Mouse (Mus musculus) MEL (cell line): ENCODE results near the gene Pinlyp. TPM values are rescaled to one million over a fixed set of nuclear protein-coding genes. Genes with fewer than 3 reads are reported as not detected.

Experiments
- DNase-seq: peaks from one replicate; pipeline ENCODE4 v3.0.0; 2011; ENCODE audit warnings: low read depth, low spot score
- H3K27ac ChIP-seq: 2 replicates; pipeline ENCODE4 v1.5.1; 2012; ENCODE audit warnings: low read depth, mild to moderate bottlenecking, control low read depth, low read length, moderate library complexity; ENCODE audit not compliant: control insufficient read depth
- H3K27me3 ChIP-seq, 2 experiments: fragments of 150-350 bp in 1 of 2; sonication (generic) in 1 of 2; 2 replicates each; pipeline ENCODE4 v1.6.1; 2012; ENCODE audit warnings: low read length in 2 of 2, mild to moderate bottlenecking in 2 of 2, improper control_type of control experiment in 1 of 2, moderate library complexity in 1 of 2; ENCODE audit not compliant: insufficient read depth in 2 of 2, control insufficient read depth in 1 of 2
- H3K36me3 ChIP-seq, 2 experiments: 2 replicates each; pipeline ENCODE4 v1.6.1; 2012 to 2014; ENCODE audit warnings: low read length in 2 of 2, improper control_type of control experiment in 1 of 2, inconsistent platforms in 1 of 2, mild to moderate bottlenecking in 1 of 2; ENCODE audit not compliant: insufficient read depth in 2 of 2, control insufficient read depth in 1 of 2
- H3K4me1 ChIP-seq, 2 experiments: fragments of 150-350 bp in 1 of 2; sonication (generic) in 1 of 2; 2 replicates each; pipeline ENCODE4 v1.6.1; 2012; ENCODE audit warnings: low read length in 2 of 2, improper control_type of control experiment in 1 of 2, mild to moderate bottlenecking in 1 of 2; ENCODE audit not compliant: insufficient read depth in 2 of 2, control insufficient read depth in 1 of 2
- H3K4me3 ChIP-seq, 2 experiments: fragments of 150-350 bp in 1 of 2; sonication (generic) in 1 of 2; 2 replicates each; pipeline ENCODE4 v1.5.1; 2012; ENCODE audit warnings: low read depth in 2 of 2, low read length in 2 of 2, mild to moderate bottlenecking in 2 of 2, moderate library complexity in 2 of 2, control low read depth in 1 of 2, improper control_type of control experiment in 1 of 2; ENCODE audit not compliant: control insufficient read depth in 1 of 2, insufficient read depth in 1 of 2
- H3K79me2 ChIP-seq: 2 replicates; pipeline ENCODE4 v1.6.1; 2012; ENCODE audit warnings: mild to moderate bottlenecking, low read length, moderate library complexity; ENCODE audit not compliant: control insufficient read depth, poor library complexity, insufficient read depth
- H3K9ac ChIP-seq: 2 replicates; pipeline ENCODE4 v1.6.1; 2012; ENCODE audit warnings: low read depth, mild to moderate bottlenecking, control low read depth, low read length, moderate library complexity; ENCODE audit not compliant: control insufficient read depth, poor library complexity, severe bottlenecking
- H3K9me3 ChIP-seq: fragments of 150-350 bp; sonication (generic); replicated peaks from 2 replicates; pipeline ENCODE4 v1.6.1; 2012; ENCODE audit warnings: mild to moderate bottlenecking, low read length, improper control_type of control experiment, moderate library complexity; ENCODE audit not compliant: insufficient read depth
- E2F4 ChIP-seq: IDR thresholded peaks from 2 replicates; pipeline ENCODE4 v1.6.1; 2011; ENCODE audit warnings: low read depth, low read length, improper control_type of control experiment, borderline replicate concordance
- ELF1 ChIP-seq: IDR thresholded peaks from 2 replicates; pipeline ENCODE4 v1.6.1; 2014; ENCODE audit warnings: low read depth, mild to moderate bottlenecking, inconsistent platforms, low read length, improper control_type of control experiment, moderate library complexity
- EP300 ChIP-seq, 2 experiments: IDR thresholded peaks; 2 replicates each; pipeline ENCODE4 v1.6.1; 2011; ENCODE audit warnings: improper control_type of control experiment in 2 of 2, low read length in 2 of 2, low read depth in 1 of 2, mild to moderate bottlenecking in 1 of 2
- ETS1 ChIP-seq: IDR thresholded peaks from 2 replicates; pipeline ENCODE4 v1.6.1; 2012; ENCODE audit warnings: low read depth, mild to moderate bottlenecking, inconsistent platforms, low read length, improper control_type of control experiment, moderate library complexity
- GABPA ChIP-seq: IDR thresholded peaks from 2 replicates; pipeline ENCODE4 v1.6.1; 2012; ENCODE audit warnings: low read depth, mild to moderate bottlenecking, inconsistent platforms, low read length, improper control_type of control experiment, moderate library complexity
- GATA1 ChIP-seq: IDR thresholded peaks from 2 replicates; pipeline ENCODE4 v1.6.1; 2011; ENCODE audit warnings: low read depth, low read length, improper control_type of control experiment
- HCFC1 ChIP-seq: IDR thresholded peaks from 2 replicates; pipeline ENCODE4 v1.6.1; 2012; ENCODE audit warnings: low read depth, mild to moderate bottlenecking, inconsistent platforms, low read length, improper control_type of control experiment, moderate library complexity
- MAZ ChIP-seq: IDR thresholded peaks from 2 replicates; pipeline ENCODE4 v1.6.1; 2012; ENCODE audit warnings: low read depth, mild to moderate bottlenecking, inconsistent platforms, low read length, improper control_type of control experiment
- MXI1 ChIP-seq: IDR thresholded peaks from 2 replicates; pipeline ENCODE4 v1.6.1; 2011; ENCODE audit warnings: mild to moderate bottlenecking, low read depth, low read length, improper control_type of control experiment
- MYC ChIP-seq: IDR thresholded peaks from 2 replicates; pipeline ENCODE4 v1.6.1; 2011; ENCODE audit warnings: low read depth, mild to moderate bottlenecking, low read length, improper control_type of control experiment, moderate library complexity
- NELFE ChIP-seq: IDR thresholded peaks from 2 replicates; pipeline ENCODE4 v1.6.1; 2011; ENCODE audit warnings: low read depth, low read length, improper control_type of control experiment
- POLR2A ChIP-seq, 2 experiments: IDR thresholded peaks; 2 replicates each; pipeline ENCODE4 v1.6.1; 2011 to 2012; ENCODE audit warnings: low read length in 2 of 2, mild to moderate bottlenecking in 2 of 2, control low read depth in 1 of 2, improper control_type of control experiment in 1 of 2, low read depth in 1 of 2, moderate library complexity in 1 of 2; ENCODE audit not compliant: control insufficient read depth in 1 of 2, insufficient read depth in 1 of 2, poor library complexity in 1 of 2
- POLR2AphosphoS5 ChIP-seq: IDR thresholded peaks from 2 replicates; pipeline ENCODE4 v1.6.1; 2012; ENCODE audit warnings: low read depth, borderline replicate concordance, mild to moderate bottlenecking, inconsistent platforms, low read length, moderate library complexity, mixed read lengths
- RAD21 ChIP-seq: IDR thresholded peaks from 2 replicates; pipeline ENCODE4 v1.6.1; 2011; ENCODE audit warnings: mild to moderate bottlenecking, low read depth, low read length, improper control_type of control experiment
- RCOR1 ChIP-seq: IDR thresholded peaks from 2 replicates; pipeline ENCODE4 v1.6.1; 2012; ENCODE audit warnings: low read depth, mild to moderate bottlenecking, inconsistent platforms, low read length, improper control_type of control experiment
- SIN3A ChIP-seq: IDR thresholded peaks from 2 replicates; pipeline ENCODE4 v1.6.1; 2012; ENCODE audit warnings: low read length, improper control_type of control experiment, inconsistent platforms
- SMC3 ChIP-seq: IDR thresholded peaks from 2 replicates; pipeline ENCODE4 v1.6.1; 2011; ENCODE audit warnings: low read depth, low read length, improper control_type of control experiment
- TAL1 ChIP-seq: IDR thresholded peaks from 2 replicates; pipeline ENCODE4 v1.6.1; 2012; ENCODE audit warnings: mild to moderate bottlenecking, inconsistent platforms, low read length, moderate library complexity, mixed read lengths
- TCF12 ChIP-seq: IDR thresholded peaks from 2 replicates; pipeline ENCODE4 v1.6.1; 2014; ENCODE audit warnings: low read depth, mild to moderate bottlenecking, inconsistent platforms, low read length, improper control_type of control experiment, moderate library complexity
- USF1 ChIP-seq: IDR thresholded peaks from 2 replicates; pipeline ENCODE4 v1.6.1; 2014; ENCODE audit warnings: low read depth, mild to moderate bottlenecking, inconsistent platforms, low read length, improper control_type of control experiment, moderate library complexity
- USF2 ChIP-seq, 2 experiments: IDR thresholded peaks; 2 replicates each; pipeline ENCODE4 v1.6.1; 2011 to 2012; ENCODE audit warnings: improper control_type of control experiment in 2 of 2, low read length in 2 of 2, borderline replicate concordance in 1 of 2, inconsistent platforms in 1 of 2, low read depth in 1 of 2, mild to moderate bottlenecking in 1 of 2; ENCODE audit not compliant: insufficient read depth in 1 of 2
- ZC3H11A ChIP-seq: IDR thresholded peaks from 2 replicates; pipeline ENCODE4 v1.6.1; 2012; ENCODE audit warnings: low read depth, mild to moderate bottlenecking, inconsistent platforms, low read length, improper control_type of control experiment
- ZMIZ1 ChIP-seq: IDR thresholded peaks from 2 replicates; pipeline ENCODE4 v1.6.1; 2012; ENCODE audit warnings: low read depth, mild to moderate bottlenecking, inconsistent platforms, low read length, improper control_type of control experiment, moderate library complexity
- ZNF384 ChIP-seq: IDR thresholded peaks from 2 replicates; pipeline ENCODE4 v1.6.1; 2012; ENCODE audit warnings: low read depth, mild to moderate bottlenecking, inconsistent platforms, low read length, improper control_type of control experiment
- polyA plus RNA-seq, 2 experiments: library from polyadenylated mRNA; stranded (reverse) in 1 of 2; unstranded in 1 of 2; fragments of >175 nt in 1 of 2; fragments of >200 nt in 1 of 2; gene quantifications; 2 replicates each; pipeline versions ENCODE4 v1.2.1 to v1.2.4; 2012; ENCODE audit warnings: low replicate concordance in 2 of 2, low read depth in 1 of 2; ENCODE audit not compliant: insufficient read length in 2 of 2, insufficient read depth in 1 of 2, missing spikeins in 1 of 2
- total RNA-seq: library from RNA; depleted of rRNA; stranded (reverse); fragments of 300-350 nt; gene quantifications from 2 replicates; pipeline ENCODE4 v1.2.3, GENCODE M21; 2012

The Pinlyp gene
- total and polyA plus RNA-seq, 3 experiments = not detected

GRCm38 (mm10) chr7:24528861-24529260 is 17.1 kb downstream of the Pinlyp start (continued):
- TF ChIP-seq RAD21 (no peak), SMC3 (no peak), ELF1 (no peak), POLR2A (IDR thresholded peaks at IDR 0.05; ENCODE audit: control insufficient read depth in 1 of 2, insufficient read depth in 1 of 2, low read depth in 1 of 2, low read length in 2 of 2, poor library complexity in 1 of 2) (no peak), ZC3H11A (no peak), MAZ (no peak), E2F4 (no peak), SIN3A (peak; percentile 88), ETS1 (peak; percentile 96), HCFC1 (no peak; the same call in 1 of the 2 replicates)

- no peak for DNase-seq
- Histone ChIP-seq H3K9me3 (no peaks in the 10 kb centered on the region), H3K4me3 (no peak overlapping the region), H3K27me3 (peaks cover 0 to 2% of the 10 kb centered on the region in 2 experiments; a peak in 1 of 4 replicates), H3K79me2 (no peaks in the 10 kb centered on the region), H3K27ac (no peak overlapping the region), H3K9ac (no peak overlapping the region), H3K36me3 (peaks cover 0 to 14% of the 10 kb centered on the region in 2 experiments; a peak in 2 of 4 replicates), H3K4me1 (peaks cover 2 to 19% of the 10 kb centered on the region in 2 experiments)
- no peak for TF ChIP-seq POLR2A (IDR thresholded peaks at IDR 0.05; ENCODE audit: control insufficient read depth in 1 of 2, insufficient read depth in 1 of 2, low read depth in 1 of 2, low read length in 2 of 2, poor library complexity in 1 of 2)
- no peak for TF ChIP-seq RCOR1
- no peak for TF ChIP-seq MXI1
- no peak for TF ChIP-seq EP300 (IDR thresholded peaks at IDR 0.05; ENCODE audit: low read depth in 1 of 2, low read length in 2 of 2)
- TF ChIP-seq MAZ = no peak
- TF ChIP-seq ZMIZ1 = no peak
- no peak for TF ChIP-seq ZNF384
- no peak for TF ChIP-seq GATA1
- no peak for TF ChIP-seq NELFE
- no peak for TF ChIP-seq TAL1
- no peak for TF ChIP-seq TCF12
- TF ChIP-seq GABPA = no peak
- TF ChIP-seq POLR2AphosphoS5 = no peak
- no peak for TF ChIP-seq USF1
- no peak for TF ChIP-seq E2F4
- TF ChIP-seq ETS1 = no peak
- no peak for TF ChIP-seq USF2 (IDR thresholded peaks at IDR 0.05; ENCODE audit: borderline replicate concordance in 1 of 2, insufficient read depth in 1 of 2, low read depth in 1 of 2, low read length in 2 of 2)
- TF ChIP-seq MYC = no peak
Measured at GRCm38 (mm10) chr7:24525686-24526420, 20.1 kb downstream of the Pinlyp start.
